Comparison of ENCODE assay signal across 14 mouse cellular contexts in genomic region chr5:113904987-113905386, GRCm38 (mm10). TPM values are rescaled to one million over a fixed set of nuclear protein-coding genes. Genes with fewer than 3 reads are reported as not detected.
A peak's percentile ranks its signal among the peaks of the same experiment; 100 is the strongest.
DNase-seq lines count a peak whose midpoint lies in the region; ATAC-seq lines count a peak whose summit lies in the region.
"Had no signal": no experiment of that assay in that cellular context is flagged by ENCODE, and none has a peak within 500 bp of the region (broad histone marks: within the 10 kb centered on the region; RNA-seq: fewer than 3 reads in every experiment).

No protein-coding gene starts in this region.

- 40% methylated on average over 4 of the region's 4 CpGs for WGBS in limb, embryonic 13.5 days
- whole genome bisulfite sequencing in limb, embryonic 10.5 days, result 60% methylated on average over 4 of the region's 4 CpGs
- 27% methylated on average over 4 of the region's 4 CpGs for WGBS in forebrain, embryonic 13.5 days
- 39% methylated on average over 4 of the region's 4 CpGs for WGBS in hindbrain, embryonic 15.5 days
- 52% methylated on average over 4 of the region's 4 CpGs for WGBS in neural tube, embryonic 13.5 days
- 40% methylated on average over 4 of the region's 4 CpGs for WGBS in liver, embryonic 11.5 days

- DNase-seq in limb, embryonic 10.5 days (ENCODE audit: low spot score), result no peak
- DNase-seq in liver, embryonic 11.5 days (ENCODE audit: low spot score), result no peak
- no peak for DNase-seq in retina, postnatal 1 day
- DNase-seq: cerebellum, postnatal 36 days; gastrocnemius, adult 2 months; heart, postnatal 14 days; kidney, postnatal 10 days; thymus, postnatal 25 days had no signal

- H3K27ac ChIP-seq in limb, embryonic 13.5 days, result no peak overlapping the region
- H3K27ac ChIP-seq in limb, embryonic 10.5 days, result no peak overlapping the region
- peak overlapping the region; percentile 40; the same call in 1 of the 2 replicates for H3K27ac ChIP-seq in forebrain, embryonic 13.5 days
- H3K27ac ChIP-seq in hindbrain, embryonic 15.5 days (replicated peaks), result no peak overlapping the region
- no peak overlapping the region for H3K27ac ChIP-seq in neural tube, embryonic 13.5 days (replicated peaks)
- no peak overlapping the region for H3K27ac ChIP-seq in liver, embryonic 11.5 days (ENCODE audit: low read depth, low read length)
- H3K27ac ChIP-seq: gastrocnemius, adult 2 months; macrophage had no signal

- H3K4me3 ChIP-seq in limb, embryonic 13.5 days, result no peak overlapping the region
- no peak overlapping the region for H3K4me3 ChIP-seq in limb, embryonic 10.5 days
- H3K4me3 ChIP-seq in forebrain, embryonic 13.5 days, result peak overlapping the region; percentile 99
- H3K4me3 ChIP-seq in hindbrain, embryonic 15.5 days, result no peak overlapping the region
- H3K4me3 ChIP-seq in neural tube, embryonic 13.5 days, result 0 out of 2 replicates have a peak overlapping the region, but pooled peaks have one; percentile 2
- H3K4me3 ChIP-seq in liver, embryonic 11.5 days (ENCODE audit: low read depth, low read length), result no peak overlapping the region
- H3K4me3 ChIP-seq: gastrocnemius, adult 2 months had no signal

- peaks cover 40% of the 10 kb centered on the region for H3K4me1 ChIP-seq in limb, embryonic 13.5 days
- peaks cover 67% of the 10 kb centered on the region for H3K4me1 ChIP-seq in limb, embryonic 10.5 days
- peaks cover 66% of the 10 kb centered on the region for H3K4me1 ChIP-seq in forebrain, embryonic 13.5 days
- H3K4me1 ChIP-seq in hindbrain, embryonic 15.5 days (replicated peaks), result peaks cover 65% of the 10 kb centered on the region
- peaks cover 73% of the 10 kb centered on the region for H3K4me1 ChIP-seq in neural tube, embryonic 13.5 days (replicated peaks)
- peaks cover 76% of the 10 kb centered on the region for H3K4me1 ChIP-seq in liver, embryonic 11.5 days (replicated peaks; ENCODE audit: control insufficient read depth, insufficient read depth, low read length)

- no peaks in the 10 kb centered on the region for H3K9me3 ChIP-seq in limb, embryonic 13.5 days
- no peaks in the 10 kb centered on the region for H3K9me3 ChIP-seq in limb, embryonic 10.5 days (replicated peaks)
- H3K9me3 ChIP-seq in forebrain, embryonic 13.5 days (replicated peaks), result no peaks in the 10 kb centered on the region
- H3K9me3 ChIP-seq in hindbrain, embryonic 15.5 days, result no peaks in the 10 kb centered on the region
- H3K9me3 ChIP-seq in neural tube, embryonic 13.5 days, result no peaks in the 10 kb centered on the region
- no peaks in the 10 kb centered on the region for H3K9me3 ChIP-seq in liver, embryonic 11.5 days (ENCODE audit: control insufficient read depth, low read length)

- H3K9ac ChIP-seq in limb, embryonic 13.5 days, result 0 out of 2 replicates have a peak overlapping the region, but pooled peaks have one; percentile 15
- H3K9ac ChIP-seq in forebrain, embryonic 13.5 days, result peak overlapping the region; percentile 46
- no peak overlapping the region for H3K9ac ChIP-seq in hindbrain, embryonic 15.5 days
- H3K9ac ChIP-seq in neural tube, embryonic 13.5 days, result peak overlapping the region; percentile 41; the same call in 1 of the 2 replicates
- H3K9ac ChIP-seq in liver, embryonic 11.5 days (ENCODE audit: low read depth, low read length), result no peak overlapping the region

- ATAC-seq in limb, embryonic 13.5 days (ENCODE audit: low FRiP score, low read depth), result no peak
- ATAC-seq in forebrain, embryonic 13.5 days, result no peak
- ATAC-seq in hindbrain, embryonic 15.5 days (ENCODE audit: low FRiP score, low read depth), result no peak
- no peak for ATAC-seq in neural tube, embryonic 13.5 days (ENCODE audit: low read depth)
- no peak for ATAC-seq in liver, embryonic 11.5 days (replicated peaks; ENCODE audit: low FRiP score)
- ATAC-seq: CD4-positive, CD25-positive, alpha-beta regulatory T cell, adult 4 months had no signal

- no peaks in the 10 kb centered on the region for H3K36me3 ChIP-seq in limb, embryonic 13.5 days
- H3K36me3 ChIP-seq in limb, embryonic 10.5 days, result no peaks in the 10 kb centered on the region
- H3K36me3 ChIP-seq in forebrain, embryonic 13.5 days (ENCODE audit: poor library complexity, severe bottlenecking), result no peaks in the 10 kb centered on the region
- H3K36me3 ChIP-seq in hindbrain, embryonic 15.5 days, result no peaks in the 10 kb centered on the region
- no peaks in the 10 kb centered on the region for H3K36me3 ChIP-seq in neural tube, embryonic 13.5 days
- H3K36me3 ChIP-seq in liver, embryonic 11.5 days (ENCODE audit: control insufficient read depth, insufficient read depth, low read length), result no peaks in the 10 kb centered on the region

- no peaks in the 10 kb centered on the region for H3K27me3 ChIP-seq in limb, embryonic 13.5 days
- no peaks in the 10 kb centered on the region for H3K27me3 ChIP-seq in limb, embryonic 10.5 days (ENCODE audit: low read depth, poor library complexity, severe bottlenecking)
- no peaks in the 10 kb centered on the region for H3K27me3 ChIP-seq in forebrain, embryonic 13.5 days
- H3K27me3 ChIP-seq in hindbrain, embryonic 15.5 days, result no peaks in the 10 kb centered on the region
- no peaks in the 10 kb centered on the region for H3K27me3 ChIP-seq in neural tube, embryonic 13.5 days
- H3K27me3 ChIP-seq in liver, embryonic 11.5 days (replicated peaks; ENCODE audit: control insufficient read depth, insufficient read depth, low read length), result no peaks in the 10 kb centered on the region

- H3K4me2 ChIP-seq in limb, embryonic 13.5 days (replicated peaks), result no peak overlapping the region
- H3K4me2 ChIP-seq in forebrain, embryonic 13.5 days, result peak overlapping the region; percentile 81
- H3K4me2 ChIP-seq in hindbrain, embryonic 15.5 days, result peak overlapping the region; percentile 70; the same call in 1 of the 2 replicates
- H3K4me2 ChIP-seq in neural tube, embryonic 13.5 days, result peak overlapping the region; percentile 69
- no peak overlapping the region for H3K4me2 ChIP-seq in liver, embryonic 11.5 days

RNA-seq across cellular contexts. Expression of gene Coro1c, which starts 3.6 kb away (rescaled TPM):
- 83.1 and 90.2 TPM in 2 replicates for polyA plus RNA-seq in limb, embryonic 13.5 days (2015; fragmentation: Nextera tagmentation; extraction: Ambion mirVana)
- polyA plus RNA-seq in limb, embryonic 10.5 days (2016; fragmentation: Nextera tagmentation; extraction: Ambion mirVana), result 129 and 139 TPM in 2 replicates
- polyA plus RNA-seq in forebrain, embryonic 13.5 days (2015; fragmentation: Nextera tagmentation; extraction: Ambion mirVana), result 235 and 246 TPM in 2 replicates
- polyA plus RNA-seq in hindbrain, embryonic 15.5 days (2015; fragmentation: Nextera tagmentation; extraction: Ambion mirVana), result 175 and 182 TPM in 2 replicates
- polyA plus RNA-seq in neural tube, embryonic 13.5 days (2015; fragmentation: Nextera tagmentation; extraction: Ambion mirVana), result 183 and 200 TPM in 2 replicates
- polyA plus RNA-seq in liver, embryonic 11.5 days (2014; fragmentation: Nextera tagmentation; extraction: Ambion mirVana), result 122 and 137 TPM in 2 replicates

Comparison
In these comparisons a context has a peak if more than half of its experiments do, and no peak if none do; other contexts are left out.
1. H3K4me2 ChIP-seq: peak in forebrain, embryonic 13.5 days (single experiment), hindbrain, embryonic 15.5 days (single experiment) and neural tube, embryonic 13.5 days (single experiment); none in limb, embryonic 13.5 days (single experiment) and liver, embryonic 11.5 days (single experiment).
2. H3K4me3 ChIP-seq: peak in forebrain, embryonic 13.5 days (single experiment) and neural tube, embryonic 13.5 days (single experiment); none in limb, embryonic 13.5 days (single experiment), limb, embryonic 10.5 days (single experiment), hindbrain, embryonic 15.5 days (single experiment) and liver, embryonic 11.5 days (single experiment).
3. H3K9ac ChIP-seq: peak in limb, embryonic 13.5 days (single experiment), forebrain, embryonic 13.5 days (single experiment) and neural tube, embryonic 13.5 days (single experiment); none in hindbrain, embryonic 15.5 days (single experiment) and liver, embryonic 11.5 days (single experiment).